Mouse (Mus musculus) MEL (cell line): ENCODE results near the gene Olfr875.

Experiments used
- CTCF ChIP-seq, 3 experiments: IDR thresholded peaks in 2 of 3; conservative IDR thresholded peaks in 1 of 3; 2 replicates each; pipeline ENCODE4 v1.5.1; 2011 to 2012; ENCODE audit warnings: low read length in 3 of 3, low read depth in 2 of 3, mild to moderate bottlenecking in 2 of 3, improper control_type of control experiment in 1 of 3, inconsistent platforms in 1 of 3, mixed read lengths in 1 of 3, moderate library complexity in 1 of 3; ENCODE audit not compliant: control insufficient read depth in 1 of 3, insufficient read depth in 1 of 3, poor library complexity in 1 of 3, severe bottlenecking in 1 of 3
- NELFE ChIP-seq: IDR thresholded peaks from 2 replicates; pipeline ENCODE4 v1.6.1; 2011; ENCODE audit warnings: low read depth, low read length, improper control_type of control experiment
- TCF12 ChIP-seq: IDR thresholded peaks from 2 replicates; pipeline ENCODE4 v1.6.1; 2014; ENCODE audit warnings: low read depth, mild to moderate bottlenecking, inconsistent platforms, low read length, improper control_type of control experiment, moderate library complexity
- ZNF384 ChIP-seq: IDR thresholded peaks from 2 replicates; pipeline ENCODE4 v1.6.1; 2012; ENCODE audit warnings: low read depth, mild to moderate bottlenecking, inconsistent platforms, low read length, improper control_type of control experiment

DNA sequence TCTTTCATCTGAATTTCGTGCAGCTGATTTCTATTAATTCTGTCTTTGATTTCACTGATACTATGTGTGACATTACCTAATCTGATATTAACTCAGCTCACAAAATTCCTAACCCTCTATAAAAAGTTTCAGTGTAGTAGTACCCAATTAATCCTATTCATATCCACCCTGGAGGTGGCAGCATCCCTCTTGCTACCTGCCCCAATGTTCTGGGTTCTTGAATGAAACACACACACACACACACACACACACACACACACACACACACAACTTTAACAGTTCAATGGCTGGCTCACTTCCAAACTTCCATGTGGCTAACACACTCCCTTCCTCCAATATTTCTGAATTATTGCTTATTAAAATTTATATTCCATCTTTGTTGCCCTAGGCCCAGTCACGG lies 996 bp upstream of the Olfr875 start:
- no peak for TF ChIP-seq CTCF (IDR thresholded peaks at IDR 0.05 in 2 of 3, conservative IDR thresholded peaks at IDR 0.05 in 1 of 3; ENCODE audit: control insufficient read depth in 1 of 3, insufficient read depth in 1 of 3, low read depth in 2 of 3, low read length in 3 of 3, poor library complexity in 1 of 3, severe bottlenecking in 1 of 3)
- TF ChIP-seq ZNF384: no peak
- TF ChIP-seq TCF12: no peak
- no peak for TF ChIP-seq NELFE
